Mouse (Mus musculus): ENCODE data around the gene Fam222a. TPM values are rescaled to one million over a fixed set of nuclear protein-coding genes. Genes with fewer than 3 reads are reported as not detected.

The Fam222a gene
- polyA plus RNA-seq, 1 experiment from 2014 or later = 1.6 TPM

DNA sequence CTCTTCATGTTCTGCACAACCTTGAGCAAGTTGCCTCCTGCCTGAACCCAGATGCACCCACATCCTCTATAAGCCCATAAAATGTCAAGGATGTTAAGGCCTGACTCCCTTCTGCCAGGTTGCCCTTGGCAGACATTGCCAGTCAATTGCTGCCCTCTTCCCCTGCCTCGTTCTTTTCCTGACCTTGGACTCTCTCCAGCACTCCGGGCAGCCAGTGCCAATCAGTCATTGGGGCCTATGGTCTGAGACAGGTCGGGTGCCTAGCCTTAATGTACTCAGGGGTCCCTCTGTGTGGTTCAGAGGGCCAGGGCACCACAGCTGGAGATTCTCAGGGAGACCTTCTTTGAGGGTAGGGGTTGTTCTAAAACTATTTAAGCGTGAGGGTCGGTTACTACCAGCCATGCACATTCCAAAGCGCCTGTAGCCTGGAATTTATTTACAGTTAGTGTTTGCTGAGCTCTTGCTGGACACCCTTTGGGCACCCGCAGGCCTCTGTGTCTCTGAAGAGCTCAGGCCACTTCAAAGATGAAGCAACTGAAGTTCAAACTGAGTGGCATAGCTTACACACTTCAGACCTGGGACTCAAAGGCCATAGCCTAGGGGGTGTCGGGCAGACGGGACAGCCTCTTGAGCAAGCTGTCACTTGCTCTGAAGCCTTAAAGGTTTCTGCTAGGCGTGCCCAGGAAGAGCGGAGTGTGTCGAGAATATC, 6.3 kb downstream of the Fam222a start:
- H3K4me2 ChIP-seq (ENCODE audit: low read depth, low read length) = no peak overlapping the region

GRCm38 (mm10) chr5:114575010-114575409, 7.2 kb downstream of the Fam222a start:
- Histone ChIP-seq H3K27me3 (ENCODE audit: control insufficient read depth, insufficient read depth, low read length) (no peaks in the 10 kb centered on the region), H3K9ac (ENCODE audit: low read length) (no peak overlapping the region), H3K4me2 (ENCODE audit: low read depth, low read length) (no peak overlapping the region), H3K36me3 (ENCODE audit: control insufficient read depth, insufficient read depth, low read length) (no peaks in the 10 kb centered on the region), H3K4me1 (ENCODE audit: control insufficient read depth, insufficient read depth, low read length) (peaks cover 49% of the 10 kb centered on the region), H3K4me3 (replicated peaks; ENCODE audit: low read length) (no peak overlapping the region), H3K27ac (ENCODE audit: low read length) (no peak overlapping the region), H3K9me3 (replicated peaks; ENCODE audit: control insufficient read depth, low read length) (no peaks in the 10 kb centered on the region)
- no peak for ATAC-seq (ENCODE audit: insufficient read depth, low FRiP score)
- 58% methylated on average over 11 of the region's 11 CpGs for WGBS

More for the DNA sequence above, 6.3 kb downstream of the Fam222a start:
- no peaks in the 10 kb centered on the region for H3K27me3 ChIP-seq (ENCODE audit: control insufficient read depth, insufficient read depth, low read length)
- no peak overlapping the region for H3K27ac ChIP-seq (ENCODE audit: low read length)
- no peaks in the 10 kb centered on the region for H3K9me3 ChIP-seq (replicated peaks; ENCODE audit: control insufficient read depth, low read length)
- H3K4me3 ChIP-seq (replicated peaks; ENCODE audit: low read length) = no peak overlapping the region
- no peaks in the 10 kb centered on the region for H3K36me3 ChIP-seq (ENCODE audit: control insufficient read depth, insufficient read depth, low read length)
- 48% methylated on average over 12 of the region's 12 CpGs for WGBS
- no peak overlapping the region; the same call in 1 of the 2 replicates for H3K9ac ChIP-seq (ENCODE audit: low read length)
- H3K4me1 ChIP-seq (ENCODE audit: control insufficient read depth, insufficient read depth, low read length) = peaks cover 58% of the 10 kb centered on the region
- no peak for ATAC-seq (ENCODE audit: insufficient read depth, low FRiP score)

DNA sequence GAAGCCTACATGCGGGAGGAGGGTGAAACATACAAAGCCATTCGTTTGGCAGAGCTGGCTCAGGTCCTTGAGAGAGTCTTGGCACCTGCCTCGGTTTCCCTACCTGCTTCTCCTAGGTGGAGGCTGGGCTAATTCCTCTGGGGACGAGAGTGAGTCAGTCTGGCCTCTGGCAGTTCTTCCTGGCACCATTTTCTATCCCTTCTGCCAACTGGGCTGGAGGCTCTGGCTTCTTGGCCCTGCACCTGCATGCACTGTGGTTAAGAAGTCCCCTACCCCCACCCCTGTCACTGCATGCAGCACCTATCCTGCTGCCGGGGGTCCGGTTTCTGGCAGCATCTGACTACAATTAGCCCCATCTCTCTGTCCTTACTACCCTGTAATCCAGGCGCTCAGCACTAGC, 7.7 kb downstream of the Fam222a start:
- Histone ChIP-seq H3K27me3 (ENCODE audit: control insufficient read depth, insufficient read depth, low read length) (no peaks in the 10 kb centered on the region), H3K27ac (ENCODE audit: low read length) (no peak overlapping the region), H3K4me2 (ENCODE audit: low read depth, low read length) (no peak overlapping the region), H3K9ac (ENCODE audit: low read length) (no peak overlapping the region), H3K9me3 (replicated peaks; ENCODE audit: control insufficient read depth, low read length) (no peaks in the 10 kb centered on the region), H3K4me3 (replicated peaks; ENCODE audit: low read length) (no peak overlapping the region), H3K4me1 (ENCODE audit: control insufficient read depth, insufficient read depth, low read length) (peaks cover 47% of the 10 kb centered on the region), H3K36me3 (ENCODE audit: control insufficient read depth, insufficient read depth, low read length) (no peaks in the 10 kb centered on the region)
- no peak for ATAC-seq (ENCODE audit: insufficient read depth, low FRiP score)
- 78% methylated on average over 7 of the region's 7 CpGs for WGBS

DNA sequence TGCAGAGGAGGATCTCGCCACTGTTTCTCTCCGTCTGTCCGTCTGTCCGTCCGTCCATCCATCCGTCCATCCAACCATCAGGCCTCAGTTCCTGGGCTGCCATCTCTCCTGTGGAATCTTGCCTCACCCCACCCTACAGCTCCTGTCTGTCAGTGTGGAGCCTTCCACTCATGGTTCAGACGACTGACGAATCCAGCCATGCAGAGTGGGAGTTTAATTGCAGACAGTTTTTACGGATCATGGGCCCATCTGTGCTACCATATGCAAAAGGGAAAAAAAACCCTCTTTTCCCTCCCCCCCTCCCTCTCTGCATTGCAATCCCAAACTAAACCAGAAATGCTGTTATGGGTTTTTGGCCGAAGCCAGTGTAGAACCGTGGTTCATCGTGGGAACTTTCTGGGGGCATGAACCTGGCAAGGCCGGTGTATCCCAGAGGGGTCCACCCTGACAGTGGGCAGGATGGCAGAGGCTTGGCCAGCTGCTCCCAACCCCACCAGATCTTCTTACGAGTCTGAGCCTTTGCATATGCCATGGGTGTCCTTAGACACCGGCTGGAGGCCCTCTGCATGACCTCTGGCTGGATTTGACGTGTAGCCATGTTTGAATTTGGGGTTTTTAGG, 8.3 kb downstream of the Fam222a start:
- Histone ChIP-seq H3K36me3 (ENCODE audit: control insufficient read depth, insufficient read depth, low read length) (no peaks in the 10 kb centered on the region), H3K27me3 (ENCODE audit: control insufficient read depth, insufficient read depth, low read length) (no peaks in the 10 kb centered on the region), H3K4me2 (ENCODE audit: low read depth, low read length) (no peak overlapping the region), H3K4me1 (ENCODE audit: control insufficient read depth, insufficient read depth, low read length) (peaks cover 43% of the 10 kb centered on the region), H3K9ac (ENCODE audit: low read length) (no peak overlapping the region), H3K27ac (ENCODE audit: low read length) (no peak overlapping the region), H3K4me3 (replicated peaks; ENCODE audit: low read length) (no peak overlapping the region), H3K9me3 (replicated peaks; ENCODE audit: control insufficient read depth, low read length) (no peaks in the 10 kb centered on the region)
- 90% methylated on average over 16 of the region's 16 CpGs for WGBS
- no peak for ATAC-seq (ENCODE audit: insufficient read depth, low FRiP score)

DNA sequence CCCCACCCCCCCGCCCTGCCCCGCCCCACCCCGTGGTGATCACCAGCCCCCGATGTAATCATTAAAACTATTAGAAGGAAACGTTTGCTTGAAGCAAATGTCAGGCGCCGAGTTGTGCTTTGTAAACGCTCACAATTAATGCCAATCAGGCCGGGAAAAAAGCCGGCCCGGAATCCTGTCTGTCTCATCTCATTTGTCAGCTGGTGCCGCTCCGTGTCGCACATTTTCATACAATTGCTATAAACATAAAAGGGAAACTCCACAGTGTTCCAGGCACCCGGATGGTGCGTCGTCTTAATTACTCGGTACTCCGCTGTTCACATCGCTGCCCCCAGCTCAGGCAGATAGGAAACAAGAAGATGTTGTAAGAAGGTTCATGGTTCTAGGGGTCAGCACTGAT, 10.5 kb downstream of the Fam222a start:
- Histone ChIP-seq H3K27ac (ENCODE audit: low read length) (no peak overlapping the region), H3K4me3 (replicated peaks; ENCODE audit: low read length) (no peak overlapping the region), H3K27me3 (ENCODE audit: control insufficient read depth, insufficient read depth, low read length) (no peaks in the 10 kb centered on the region), H3K4me2 (ENCODE audit: low read depth, low read length) (no peak overlapping the region), H3K4me1 (ENCODE audit: control insufficient read depth, insufficient read depth, low read length) (peaks cover 21% of the 10 kb centered on the region), H3K9me3 (replicated peaks; ENCODE audit: control insufficient read depth, low read length) (no peaks in the 10 kb centered on the region), H3K9ac (ENCODE audit: low read length) (no peak overlapping the region), H3K36me3 (ENCODE audit: control insufficient read depth, insufficient read depth, low read length) (no peaks in the 10 kb centered on the region)
- WGBS = 38% methylated on average over 20 of the region's 20 CpGs
- no peak for ATAC-seq (ENCODE audit: insufficient read depth, low FRiP score)

DNA sequence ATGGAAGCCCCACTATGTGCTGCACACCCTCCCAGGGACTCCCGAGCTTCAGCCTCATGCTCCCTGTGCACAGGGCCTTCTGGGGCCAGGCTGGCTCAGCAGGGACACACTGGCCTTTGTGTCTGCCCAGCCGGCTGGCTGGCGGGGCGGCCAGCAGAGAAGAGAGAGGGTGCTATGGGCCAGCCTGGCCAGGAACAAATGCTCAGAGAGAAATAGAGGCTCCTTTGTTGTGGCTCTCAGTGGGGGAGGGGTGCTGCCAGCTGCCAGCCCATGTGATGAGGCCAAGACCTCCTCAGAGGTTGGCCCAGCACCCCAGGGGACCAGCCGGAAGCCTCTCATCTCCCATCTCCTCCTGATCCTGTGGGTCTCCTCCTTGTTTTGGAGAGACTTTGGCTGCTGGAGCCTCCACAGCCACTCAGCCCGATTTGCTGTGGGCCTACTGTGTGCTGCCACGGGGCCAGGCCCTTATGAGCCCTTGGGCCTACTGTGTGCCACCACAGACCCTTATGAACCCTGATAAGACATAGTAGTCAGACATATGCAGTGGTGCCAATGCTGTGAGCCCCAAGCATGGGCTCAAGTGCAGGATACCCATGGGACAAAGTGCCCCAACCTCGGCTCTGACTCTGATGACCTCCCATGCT, 12.0 kb downstream of the Fam222a start:
- 76% methylated on average over 8 of the region's 8 CpGs for WGBS
- H3K27me3 ChIP-seq (ENCODE audit: control insufficient read depth, insufficient read depth, low read length) = no peaks in the 10 kb centered on the region
- ATAC-seq (ENCODE audit: insufficient read depth, low FRiP score) = 0 out of 2 replicates have a peak, but pooled peaks have one; percentile 38
- H3K36me3 ChIP-seq (ENCODE audit: control insufficient read depth, insufficient read depth, low read length) = no peaks in the 10 kb centered on the region
- no peak overlapping the region for H3K4me2 ChIP-seq (ENCODE audit: low read depth, low read length)
- no peak overlapping the region for H3K4me3 ChIP-seq (replicated peaks; ENCODE audit: low read length)
- no peak overlapping the region for H3K9ac ChIP-seq (ENCODE audit: low read length)
- H3K9me3 ChIP-seq (replicated peaks; ENCODE audit: control insufficient read depth, low read length) = no peaks in the 10 kb centered on the region
- H3K27ac ChIP-seq (ENCODE audit: low read length) = no peak overlapping the region
- peaks cover 20% of the 10 kb centered on the region for H3K4me1 ChIP-seq (ENCODE audit: control insufficient read depth, insufficient read depth, low read length)

DNA sequence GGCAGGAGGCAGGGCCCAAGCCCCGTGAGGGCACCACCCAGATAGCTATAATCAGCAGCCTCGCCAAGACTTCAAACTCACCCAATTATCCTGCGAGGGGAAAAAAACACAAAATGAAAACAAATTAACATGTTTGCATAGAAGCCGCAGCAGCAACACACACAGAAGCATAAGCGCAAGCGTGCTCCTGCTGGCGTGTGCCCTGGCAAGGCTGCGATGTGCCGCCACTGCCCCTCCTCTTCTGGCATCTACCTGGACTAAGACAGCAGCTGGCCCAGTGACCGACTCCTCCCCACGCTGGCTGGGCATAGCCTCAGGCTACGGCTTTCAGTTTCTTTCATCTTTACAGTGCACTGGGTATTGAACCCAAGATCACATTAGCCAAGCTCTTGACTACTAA, 13.7 kb downstream of the Fam222a start:
- H3K9me3 ChIP-seq (replicated peaks; ENCODE audit: control insufficient read depth, low read length) = no peaks in the 10 kb centered on the region
- H3K4me1 ChIP-seq (ENCODE audit: control insufficient read depth, insufficient read depth, low read length) = peaks cover 35% of the 10 kb centered on the region
- 79% methylated on average over 12 of the region's 12 CpGs for WGBS
- H3K9ac ChIP-seq (ENCODE audit: low read length) = no peak overlapping the region
- H3K4me2 ChIP-seq (ENCODE audit: low read depth, low read length) = no peak overlapping the region
- H3K27me3 ChIP-seq (ENCODE audit: control insufficient read depth, insufficient read depth, low read length) = no peaks in the 10 kb centered on the region
- H3K36me3 ChIP-seq (ENCODE audit: control insufficient read depth, insufficient read depth, low read length) = no peaks in the 10 kb centered on the region
- no peak overlapping the region for H3K4me3 ChIP-seq (replicated peaks; ENCODE audit: low read length)
- no peak for ATAC-seq (ENCODE audit: insufficient read depth, low FRiP score)
- H3K27ac ChIP-seq (ENCODE audit: low read length) = no peak overlapping the region

GRCm38 (mm10) chr5:114583046-114583445, 15.2 kb downstream of the Fam222a start:
- no peaks in the 10 kb centered on the region for H3K27me3 ChIP-seq (ENCODE audit: control insufficient read depth, insufficient read depth, low read length)
- 72% methylated on average over 3 of the region's 3 CpGs for WGBS
- H3K27ac ChIP-seq (ENCODE audit: low read length) = no peak overlapping the region
- H3K9me3 ChIP-seq (replicated peaks; ENCODE audit: control insufficient read depth, low read length) = no peaks in the 10 kb centered on the region
- H3K4me2 ChIP-seq (ENCODE audit: low read depth, low read length) = no peak overlapping the region
- H3K36me3 ChIP-seq (ENCODE audit: control insufficient read depth, insufficient read depth, low read length) = no peaks in the 10 kb centered on the region
- peaks cover 32% of the 10 kb centered on the region for H3K4me1 ChIP-seq (ENCODE audit: control insufficient read depth, insufficient read depth, low read length)
- no peak overlapping the region for H3K4me3 ChIP-seq (replicated peaks; ENCODE audit: low read length)
- ATAC-seq (ENCODE audit: insufficient read depth, low FRiP score) = no peak
- no peak overlapping the region for H3K9ac ChIP-seq (ENCODE audit: low read length)

DNA sequence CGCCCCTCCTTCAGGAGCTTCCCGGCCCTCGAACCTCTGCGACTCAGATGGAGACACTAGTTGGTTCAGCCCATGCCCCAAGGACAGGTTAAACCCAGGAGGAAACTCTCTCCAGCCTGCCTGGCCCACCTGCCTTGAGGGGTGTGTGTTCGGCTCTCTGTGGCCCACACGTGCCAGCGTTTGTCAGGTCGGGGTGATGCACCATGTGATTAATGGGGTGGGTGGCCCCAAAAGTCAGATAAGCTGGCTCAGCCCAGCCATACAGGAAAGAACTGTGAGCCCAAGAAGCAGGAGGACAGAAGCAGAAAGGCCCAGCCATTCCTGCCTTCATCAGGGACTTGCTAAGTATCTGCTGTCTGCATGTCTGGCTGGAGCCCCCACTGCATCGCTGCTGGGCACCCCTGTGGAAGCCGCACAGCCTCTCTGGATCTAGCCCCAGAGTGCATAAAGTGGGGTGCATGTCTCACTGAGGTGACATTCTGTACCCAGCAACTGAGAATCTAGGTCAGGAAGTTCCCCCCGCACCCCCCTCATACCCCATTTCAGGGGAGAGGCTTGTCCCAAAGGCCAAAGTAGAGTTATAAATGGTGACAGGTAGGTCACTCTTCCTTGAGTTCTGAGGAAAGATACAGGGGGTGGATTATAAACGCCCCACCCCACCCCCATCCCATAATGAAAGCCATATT, 15.8 kb downstream of the Fam222a start:
- Histone ChIP-seq H3K4me3 (replicated peaks; ENCODE audit: low read length) (no peak overlapping the region), H3K36me3 (ENCODE audit: control insufficient read depth, insufficient read depth, low read length) (no peaks in the 10 kb centered on the region), H3K9me3 (replicated peaks; ENCODE audit: control insufficient read depth, low read length) (no peaks in the 10 kb centered on the region), H3K4me1 (ENCODE audit: control insufficient read depth, insufficient read depth, low read length) (peaks cover 31% of the 10 kb centered on the region), H3K4me2 (ENCODE audit: low read depth, low read length) (no peak overlapping the region), H3K9ac (ENCODE audit: low read length) (no peak overlapping the region), H3K27ac (ENCODE audit: low read length) (no peak overlapping the region), H3K27me3 (ENCODE audit: control insufficient read depth, insufficient read depth, low read length) (no peaks in the 10 kb centered on the region)
- no peak for ATAC-seq (ENCODE audit: insufficient read depth, low FRiP score)
- WGBS = 64% methylated on average over 12 of the region's 12 CpGs
